Mouse (Mus musculus) stomach, embryonic 14.5 days (tissue): ENCODE data around the gene Rdh9. TPM values are rescaled to one million over a fixed set of nuclear protein-coding genes. Genes with fewer than 3 reads are reported as not detected.

Experiments
- ATAC-seq: fragments of 200-750 bp; cut with Nextera tagmentation; 2 replicates; pipeline ENCODE4 v1.8.0; 2017; ENCODE audit warnings: low read depth, moderate TSS enrichment; ENCODE audit not compliant: insufficient number of reproducible peaks, insufficient read depth, low FRiP score
- H3K27ac ChIP-seq: fragments of 300-500 bp; sonication (generic); 2 replicates; pipeline ENCODE4 v1.5.1; 2014; ENCODE audit warnings: mild to moderate bottlenecking, low read length, moderate library complexity, mixed read lengths
- H3K27me3 ChIP-seq: fragments of 300-500 bp; sonication (generic); 2 replicates; pipeline ENCODE4 v1.6.1; 2014; ENCODE audit warnings: low read length, control low read depth, mixed read lengths; ENCODE audit not compliant: control insufficient read depth, insufficient read depth
- H3K36me3 ChIP-seq: fragments of 300-500 bp; sonication (generic); 2 replicates; pipeline ENCODE4 v1.6.1; 2014; ENCODE audit warnings: mild to moderate bottlenecking, control low read depth, low read length, moderate library complexity, mixed read lengths; ENCODE audit not compliant: control insufficient read depth, insufficient read depth
- H3K4me1 ChIP-seq: fragments of 300-500 bp; sonication (generic); 2 replicates; pipeline ENCODE4 v1.6.1; 2014; ENCODE audit warnings: low read length, control low read depth, mixed read lengths; ENCODE audit not compliant: control insufficient read depth, insufficient read depth
- H3K4me2 ChIP-seq: fragments of 300-500 bp; sonication (generic); replicated peaks from 2 replicates; pipeline ENCODE4 v1.6.1; 2014; ENCODE audit warnings: low read depth, low read length, control low read depth
- H3K4me3 ChIP-seq: fragments of 300-500 bp; sonication (generic); 2 replicates; pipeline ENCODE4 v1.5.1; 2014; ENCODE audit warnings: low read depth, low read length, control low read depth
- H3K9ac ChIP-seq: fragments of 300-500 bp; sonication (generic); replicated peaks from 2 replicates; pipeline ENCODE4 v1.6.1; 2014; ENCODE audit warnings: low read depth, mild to moderate bottlenecking, control low read depth, low read length, moderate library complexity, mixed read lengths
- H3K9me3 ChIP-seq: fragments of 300-500 bp; sonication (generic); 2 replicates; pipeline ENCODE4 v1.6.1; 2016; ENCODE audit warnings: low read depth, low read length, control low read depth; ENCODE audit not compliant: control insufficient read depth
- WGBS: fragments of 180-500 bp; shearing (Covaris S2); extraction: QIAGEN DNeasy Blood & Tissue Kit; methylation state at CpG from one replicate; pipeline ENCODE4 v1.1.7; 2014; 5-methylcytosine and 5-hydroxymethylcytosine counted together
- polyA plus RNA-seq: library from polyadenylated mRNA; unstranded; fragments of >200 nt; fragmentation: Nextera tagmentation; extraction: Ambion mirVana; gene quantifications from 2 replicates; pipeline ENCODE4 v1.2.1, GENCODE M21; 2014

Rdh9 gene
- polyA plus RNA-seq, 1 experiment from 2014 or later = not detected

DNA sequence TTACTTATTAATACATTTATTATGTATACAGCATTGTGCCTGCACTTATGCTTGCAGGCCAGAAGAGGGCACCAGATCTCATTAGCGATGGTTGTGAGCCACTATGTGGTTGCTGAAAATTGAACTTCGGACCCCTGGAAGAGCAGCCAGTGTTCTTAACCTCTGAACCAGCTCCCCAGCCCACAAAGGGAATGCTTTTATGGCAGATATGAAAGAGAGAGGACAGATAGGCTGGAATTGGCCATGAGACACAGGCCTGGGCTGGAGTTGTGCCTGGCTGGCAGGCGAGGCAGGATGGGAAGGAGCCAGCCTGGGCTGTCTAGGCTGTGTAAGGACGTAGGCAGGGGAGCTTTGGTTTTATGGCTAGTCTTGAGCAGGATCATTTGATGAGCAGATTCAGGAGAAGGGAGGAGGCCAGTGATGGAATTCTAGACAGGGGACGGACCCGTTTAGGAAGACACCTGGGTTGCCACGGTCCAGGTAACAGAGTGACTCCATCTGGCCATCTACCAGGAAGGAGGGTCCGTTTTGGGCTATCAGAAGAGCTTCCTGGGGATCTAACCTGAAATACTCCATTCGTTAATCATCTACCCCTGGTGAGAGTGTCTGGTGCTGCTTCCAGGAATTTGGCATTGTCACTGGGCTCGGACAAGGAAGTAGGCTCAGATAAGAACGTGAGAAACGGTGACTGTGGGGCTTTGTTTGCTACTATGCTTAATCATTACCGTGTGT, 37.9 kb upstream of the Rdh9 start:
- no peaks in the 10 kb centered on the region for H3K27me3 ChIP-seq
- H3K4me2 ChIP-seq = peak overlapping the region; percentile 82; the same call in 1 of the 2 replicates
- no peaks in the 10 kb centered on the region for H3K9me3 ChIP-seq
- ATAC-seq = 0 out of 2 replicates have a peak, but pooled peaks have one; percentile 11
- no peak overlapping the region for H3K27ac ChIP-seq
- 42% methylated on average over 13 of the region's 13 CpGs for WGBS
- H3K36me3 ChIP-seq = peaks cover 21% of the 10 kb centered on the region
- no peak overlapping the region for H3K9ac ChIP-seq
- peak overlapping the region; percentile 86; the same call in 1 of the 2 replicates for H3K4me3 ChIP-seq
- peaks cover 8% of the 10 kb centered on the region; the same call in 1 of the 2 replicates for H3K4me1 ChIP-seq

DNA sequence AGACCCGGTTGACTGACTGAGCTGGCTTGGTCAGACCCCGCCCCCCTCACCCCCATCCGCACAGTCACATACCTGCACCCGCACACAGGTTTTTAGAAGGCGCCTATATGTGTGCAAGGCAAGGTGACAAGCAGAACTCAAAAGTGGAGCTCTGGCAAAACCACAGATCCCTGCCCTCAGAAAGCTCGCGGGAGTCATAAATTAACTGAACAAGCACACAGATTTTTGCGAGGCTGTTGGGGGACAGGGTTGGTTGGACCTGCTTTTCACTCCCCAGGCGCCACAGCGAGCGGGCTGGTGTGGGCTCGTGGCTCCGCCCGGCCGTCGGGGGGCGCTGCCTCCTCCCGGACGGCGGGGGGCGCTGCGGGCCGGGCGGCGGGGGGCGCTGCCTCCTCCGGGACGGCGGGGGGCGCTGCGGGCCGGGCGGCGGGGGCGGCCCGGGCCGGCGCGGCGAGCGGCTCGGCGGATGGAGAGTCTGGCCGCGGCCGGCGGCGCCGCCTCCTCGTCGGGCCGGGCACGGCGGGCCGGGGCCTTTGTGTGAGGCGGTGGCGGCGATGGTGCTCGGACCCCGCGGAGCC, 37.0 kb upstream of the Rdh9 start, which contains the start of gene Zbtb39:
Gene Zbtb39, plus strand, starts transcription at position 456 of the 578 bp plus-strand sequence.
- 2% methylated on average over 43 of the region's 61 CpGs for WGBS
- Histone ChIP-seq H3K4me1 (peaks cover 8% of the 10 kb centered on the region; the same call in 1 of the 2 replicates), H3K4me2 (peak within 1 kb of the TSS; percentile 82), H3K9ac (peak within 1 kb of the TSS; percentile 97), H3K4me3 (peak within 1 kb of the TSS; percentile 86), H3K36me3 (peaks cover 29% of the 10 kb centered on the region), H3K9me3 (no peaks in the 10 kb centered on the region), H3K27me3 (no peaks in the 10 kb centered on the region), H3K27ac (peak within 1 kb of the TSS; percentile 66)
- ATAC-seq = peak; percentile 81

DNA sequence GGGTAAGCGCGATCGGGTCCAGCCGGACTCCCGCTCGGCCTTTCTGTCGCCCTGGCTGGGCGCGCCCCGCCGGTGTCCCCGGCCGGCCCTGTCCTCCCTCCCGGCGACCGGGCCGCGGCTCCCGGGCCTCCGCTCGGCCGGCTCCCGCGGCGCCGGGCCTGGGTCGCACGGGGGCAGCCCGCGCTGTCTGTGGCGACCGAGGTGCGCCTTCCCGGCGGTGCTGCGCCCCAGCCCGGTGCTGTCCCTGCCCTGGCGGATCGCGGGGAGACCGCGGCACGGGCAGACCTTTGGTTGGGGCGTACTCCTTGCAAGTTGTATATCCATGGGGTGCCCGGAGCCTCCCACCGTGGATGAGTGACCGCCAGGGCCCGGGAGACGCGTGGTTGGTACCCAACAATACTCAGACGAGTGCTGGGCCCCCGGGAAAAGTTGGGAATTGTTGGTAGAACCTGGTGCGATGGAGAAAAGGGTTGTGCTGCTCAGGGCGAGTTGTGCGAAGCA, 36.5 kb upstream of the Rdh9 start:
- Histone ChIP-seq H3K4me3 (peak overlapping the region; percentile 86), H3K9me3 (no peaks in the 10 kb centered on the region), H3K27me3 (no peaks in the 10 kb centered on the region), H3K36me3 (peaks cover 34% of the 10 kb centered on the region), H3K9ac (peak overlapping the region; percentile 97), H3K27ac (peak overlapping the region; percentile 66), H3K4me2 (peak overlapping the region; percentile 82), H3K4me1 (peaks cover 8% of the 10 kb centered on the region; the same call in 1 of the 2 replicates)
- peak; percentile 15; the same call in 1 of the 2 replicates for ATAC-seq
- WGBS = under 1% methylated on average over 49 of the region's 55 CpGs

DNA sequence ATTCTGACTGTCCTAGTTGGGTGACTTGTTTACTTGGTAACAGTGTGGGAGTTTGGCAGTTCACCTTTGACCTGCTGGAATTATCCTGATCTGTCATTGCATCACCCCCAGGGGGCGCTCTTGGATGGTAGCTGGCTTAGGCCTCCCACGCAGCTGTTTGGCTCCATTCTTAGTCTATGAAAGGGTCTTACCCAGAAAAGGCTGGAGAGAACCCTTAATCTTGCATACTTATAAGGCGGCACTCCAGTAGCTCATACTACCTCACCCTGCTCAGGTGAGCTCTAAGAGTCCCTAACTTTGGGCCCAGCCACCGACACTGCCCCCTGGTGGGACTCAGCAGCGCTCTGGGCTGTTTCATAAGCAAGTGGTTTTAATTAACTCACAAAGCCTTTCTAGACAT, 31.5 kb upstream of the Rdh9 start:
- no peak overlapping the region for H3K4me3 ChIP-seq
- peaks cover 64% of the 10 kb centered on the region for H3K36me3 ChIP-seq
- H3K27ac ChIP-seq = no peak overlapping the region
- no peaks in the 10 kb centered on the region for H3K9me3 ChIP-seq
- H3K9ac ChIP-seq = no peak overlapping the region
- no peak overlapping the region for H3K4me2 ChIP-seq
- peaks cover 18% of the 10 kb centered on the region for H3K4me1 ChIP-seq
- no peaks in the 10 kb centered on the region for H3K27me3 ChIP-seq
- ATAC-seq = no peak
- WGBS = 65% methylated on average over 5 of the region's 5 CpGs

DNA sequence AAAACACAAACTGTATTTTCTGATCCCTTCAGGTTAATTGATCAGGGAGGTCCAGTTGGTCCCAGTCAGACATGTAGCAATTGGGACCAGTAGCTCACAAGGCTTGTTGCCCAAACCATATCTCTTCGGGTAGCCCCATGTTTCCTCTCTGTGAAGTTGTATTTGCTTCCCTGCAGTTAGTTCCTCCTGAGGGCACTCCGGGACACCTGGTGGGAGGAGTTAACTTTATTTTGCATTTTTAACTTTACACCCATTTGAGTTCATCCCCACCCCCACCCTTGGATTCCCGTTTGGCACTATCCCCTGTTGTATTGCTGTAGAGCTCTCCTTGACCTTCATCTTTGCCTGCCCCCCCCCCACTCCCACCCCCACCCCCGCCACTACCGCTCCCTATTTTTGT, 30.3 kb upstream of the Rdh9 start:
- WGBS = 63% methylated on average over 5 of the region's 5 CpGs
- Histone ChIP-seq H3K4me2 (no peak overlapping the region), H3K4me1 (peaks cover 10% of the 10 kb centered on the region; the same call in 1 of the 2 replicates), H3K9ac (no peak overlapping the region), H3K9me3 (no peaks in the 10 kb centered on the region), H3K27me3 (no peaks in the 10 kb centered on the region), H3K4me3 (no peak overlapping the region), H3K27ac (no peak overlapping the region), H3K36me3 (peaks cover 64% of the 10 kb centered on the region)
- no peak for ATAC-seq

DNA sequence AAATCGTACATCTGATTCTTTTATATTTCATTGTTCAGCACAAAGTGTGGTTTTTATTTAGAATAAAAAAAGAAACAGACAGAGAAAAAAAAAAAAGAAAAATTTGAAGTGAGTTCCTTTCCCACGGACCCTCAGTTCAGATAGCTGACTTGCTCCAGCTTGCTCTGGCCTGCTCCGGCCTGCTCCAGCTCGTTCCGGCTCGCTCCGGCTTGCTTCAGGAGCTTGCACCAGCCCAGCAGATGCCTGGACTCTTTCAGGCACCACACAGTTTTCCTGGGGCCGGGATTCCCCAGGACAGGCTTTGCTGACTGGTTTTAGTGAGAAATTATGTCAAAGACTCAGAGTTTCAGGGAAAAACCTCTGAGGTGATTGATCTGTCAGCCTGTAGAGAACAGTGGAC, 28.9 kb upstream of the Rdh9 start:
- no peaks in the 10 kb centered on the region for H3K9me3 ChIP-seq
- 90% methylated on average over 8 of the region's 8 CpGs for WGBS
- H3K4me1 ChIP-seq = peaks cover 13% of the 10 kb centered on the region; the same call in 1 of the 2 replicates
- H3K27ac ChIP-seq = no peak overlapping the region
- no peak for ATAC-seq
- H3K36me3 ChIP-seq = peaks cover 54% of the 10 kb centered on the region
- H3K4me2 ChIP-seq = no peak overlapping the region
- no peak overlapping the region for H3K9ac ChIP-seq
- H3K27me3 ChIP-seq = no peaks in the 10 kb centered on the region
- no peak overlapping the region for H3K4me3 ChIP-seq

DNA sequence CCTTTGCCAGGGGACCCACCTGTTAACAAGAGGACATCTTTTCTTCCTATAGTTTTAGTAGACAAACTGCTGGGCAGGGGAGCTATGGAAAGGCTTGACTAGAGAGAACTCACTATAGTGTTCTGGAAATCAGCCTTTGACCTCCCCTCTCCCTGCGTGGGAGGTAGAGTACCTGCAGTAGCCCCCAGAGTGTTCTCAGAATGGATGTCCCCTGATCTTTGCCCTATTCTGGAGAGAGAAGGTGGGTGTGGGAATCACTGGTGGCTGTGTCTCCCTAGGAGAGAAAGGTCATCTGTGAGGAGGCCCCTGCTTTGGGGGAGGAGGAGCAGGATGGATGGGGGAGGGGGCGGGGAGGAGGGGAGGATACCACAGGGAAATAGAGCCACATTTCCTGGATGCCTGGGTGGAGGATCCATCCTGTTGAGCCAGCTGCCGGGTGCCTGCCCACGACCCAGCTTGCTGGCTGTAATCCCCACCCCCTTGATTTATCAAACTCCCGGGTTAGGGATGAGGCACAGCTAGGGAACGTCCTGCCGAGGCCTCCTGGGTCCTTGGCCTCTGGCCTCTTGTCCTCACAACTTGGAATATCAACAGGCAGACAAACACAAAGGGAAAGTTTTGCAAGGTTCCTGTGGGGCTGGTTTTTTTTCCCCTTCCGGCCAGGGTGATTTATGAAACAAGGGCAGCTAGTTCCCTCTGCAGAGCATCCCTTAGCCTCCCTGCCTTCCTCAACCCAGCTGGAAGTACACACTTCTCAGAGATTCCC, 27.2 kb upstream of the Rdh9 start:
- no peak for ATAC-seq
- 7% methylated on average over 8 of the region's 8 CpGs for WGBS
- H3K36me3 ChIP-seq = peaks cover 36% of the 10 kb centered on the region
- no peak overlapping the region for H3K27ac ChIP-seq
- no peak overlapping the region for H3K9ac ChIP-seq
- H3K9me3 ChIP-seq = no peaks in the 10 kb centered on the region
- H3K4me1 ChIP-seq = peaks cover 13% of the 10 kb centered on the region; the same call in 1 of the 2 replicates
- H3K4me3 ChIP-seq = no peak overlapping the region
- H3K27me3 ChIP-seq = no peaks in the 10 kb centered on the region
- peak overlapping the region; percentile 25; the same call in 1 of the 2 replicates for H3K4me2 ChIP-seq
